Mouse (Mus musculus) hindbrain, embryonic 10.5 days (tissue): ENCODE measurements around the gene Auh. TPM values are rescaled to one million over a fixed set of nuclear protein-coding genes. Genes with fewer than 3 reads are reported as not detected.

Source experiments
- DNase-seq: peaks from one replicate; pipeline ENCODE4 v3.0.0-alpha.2; 2017; ENCODE audit warnings: low spot score
- H3K27ac ChIP-seq: fragments of 300-500 bp; sonication (generic); 2 replicates; pipeline ENCODE4 v1.5.1; 2016; ENCODE audit warnings: mild to moderate bottlenecking, moderate library complexity
- H3K27me3 ChIP-seq: fragments of 300-500 bp; sonication (generic); 2 replicates; pipeline ENCODE4 v1.6.1; 2016; ENCODE audit warnings: mild to moderate bottlenecking; ENCODE audit not compliant: poor library complexity, insufficient read depth, severe bottlenecking
- H3K36me3 ChIP-seq: fragments of 300-500 bp; sonication (generic); 2 replicates; pipeline ENCODE4 v1.6.1; 2016; ENCODE audit warnings: mild to moderate bottlenecking, moderate library complexity
- H3K4me1 ChIP-seq: fragments of 300-500 bp; sonication (generic); replicated peaks from 2 replicates; pipeline ENCODE4 v1.6.1; 2016; ENCODE audit warnings: mild to moderate bottlenecking
- H3K4me3 ChIP-seq: fragments of 300-500 bp; sonication (generic); 2 replicates; pipeline ENCODE4 v1.5.1; 2016; ENCODE audit warnings: mild to moderate bottlenecking, moderate library complexity
- H3K9me3 ChIP-seq: fragments of 300-500 bp; sonication (generic); 2 replicates; pipeline ENCODE4 v1.6.1; 2016; ENCODE audit warnings: mild to moderate bottlenecking, moderate library complexity
- WGBS: fragments of 180-500 bp; shearing (Covaris S2); methylation state at CpG from one replicate; pipeline ENCODE4 v1.1.7; 2016; 5-methylcytosine and 5-hydroxymethylcytosine counted together
- polyA plus RNA-seq: library from polyadenylated mRNA; unstranded; fragments of >200 nt; fragmentation: Nextera tagmentation; extraction: Ambion mirVana; gene quantifications from 2 replicates; pipeline ENCODE4 v1.2.1, GENCODE M21; 2016

The Auh gene
- polyA plus RNA-seq, 1 experiment from 2014 or later: 44.5 TPM

DNA sequence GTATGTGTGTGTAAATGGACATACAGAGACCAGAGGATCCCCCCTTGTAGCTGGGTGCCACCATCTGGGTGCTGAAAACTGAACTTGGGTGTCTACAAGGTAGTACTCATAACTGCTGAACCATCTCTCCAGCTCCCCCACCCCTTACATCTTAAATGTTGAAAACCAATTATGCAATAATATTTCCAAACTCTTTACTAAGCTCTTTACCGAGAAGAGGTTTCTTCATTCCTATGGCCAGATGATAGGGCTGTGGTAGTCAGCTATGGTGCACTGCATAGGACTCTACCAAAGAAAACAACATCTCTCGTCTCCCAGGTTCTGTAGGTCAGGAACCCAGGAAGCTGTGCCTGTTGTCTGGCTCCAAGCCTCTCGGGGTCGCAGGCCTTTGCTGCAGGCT is 83.9 kb downstream of the Auh start:
- 88% methylated on average over 4 of the region's 4 CpGs for WGBS
- peaks cover 17% of the 10 kb centered on the region for H3K4me1 ChIP-seq
- no peak overlapping the region for H3K27ac ChIP-seq
- no peaks in the 10 kb centered on the region for H3K36me3 ChIP-seq
- no peaks in the 10 kb centered on the region for H3K9me3 ChIP-seq
- no peaks in the 10 kb centered on the region for H3K27me3 ChIP-seq
- no peak overlapping the region for H3K4me3 ChIP-seq
- DNase-seq: no peak

DNA sequence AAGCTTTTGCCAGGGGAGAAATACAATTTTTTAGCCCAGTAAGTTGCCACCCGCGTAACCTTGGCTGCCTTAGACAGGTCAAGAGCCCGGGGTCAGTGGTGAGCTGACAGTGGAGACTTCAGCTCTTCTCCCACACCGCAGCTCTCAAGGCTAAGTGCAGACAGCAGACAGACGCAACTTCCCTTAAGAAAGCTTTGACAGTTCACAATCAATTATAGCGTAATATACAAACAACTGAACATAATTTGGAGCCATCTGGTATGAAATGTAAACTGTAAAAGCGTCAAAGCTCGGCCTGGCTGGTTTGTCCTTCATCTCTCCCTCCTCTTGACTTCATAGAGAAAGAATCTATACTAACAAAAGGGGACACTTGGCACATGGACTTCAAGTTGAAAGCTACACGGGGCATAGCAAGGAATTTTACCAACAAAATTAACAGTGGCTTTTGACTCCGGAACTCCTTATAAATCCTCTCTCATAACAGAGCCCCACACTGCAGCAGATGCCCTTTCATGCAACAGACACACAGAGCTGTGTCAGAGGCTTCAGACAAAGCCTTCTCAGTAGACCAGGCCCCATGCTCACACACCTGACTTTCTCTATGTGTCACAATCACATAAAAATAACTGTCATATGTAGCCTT is 85.8 kb downstream of the Auh start:
- Histone ChIP-seq H3K4me1 (peaks cover 18% of the 10 kb centered on the region; the same call in 1 of the 2 replicates), H3K4me3 (no peak overlapping the region), H3K36me3 (peaks cover 5% of the 10 kb centered on the region; the same call in 1 of the 2 replicates), H3K27ac (no peak overlapping the region), H3K9me3 (no peaks in the 10 kb centered on the region), H3K27me3 (no peaks in the 10 kb centered on the region)
- WGBS: 90% methylated on average over 10 of the region's 10 CpGs
- DNase-seq: no peak

DNA sequence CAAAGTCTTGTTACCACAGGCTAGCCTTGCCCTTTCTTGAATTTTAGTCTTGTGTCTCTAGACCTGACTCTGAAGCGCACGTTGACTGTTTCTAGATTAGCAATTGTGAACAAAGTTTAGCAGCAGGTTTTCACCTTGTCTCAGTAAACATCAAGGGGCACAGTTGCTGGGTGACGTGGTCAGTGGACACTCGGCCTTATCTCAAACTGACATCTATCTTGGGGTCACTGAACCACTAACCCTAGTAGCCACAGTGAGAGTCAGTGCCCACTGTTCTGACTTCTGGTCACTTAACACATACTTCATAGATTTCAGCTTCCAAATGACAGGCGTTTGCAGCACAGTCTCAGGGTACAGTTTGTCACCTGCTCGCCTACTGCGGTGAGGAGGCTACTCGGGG is 93.2 kb downstream of the Auh start:
- Histone ChIP-seq H3K27me3 (no peaks in the 10 kb centered on the region), H3K4me3 (no peak overlapping the region), H3K4me1 (peaks cover 15% of the 10 kb centered on the region; the same call in 1 of the 2 replicates), H3K27ac (no peak overlapping the region), H3K36me3 (peaks cover 27% of the 10 kb centered on the region), H3K9me3 (no peaks in the 10 kb centered on the region)
- DNase-seq: no peak
- 92% methylated on average over 8 of the region's 8 CpGs for WGBS

DNA sequence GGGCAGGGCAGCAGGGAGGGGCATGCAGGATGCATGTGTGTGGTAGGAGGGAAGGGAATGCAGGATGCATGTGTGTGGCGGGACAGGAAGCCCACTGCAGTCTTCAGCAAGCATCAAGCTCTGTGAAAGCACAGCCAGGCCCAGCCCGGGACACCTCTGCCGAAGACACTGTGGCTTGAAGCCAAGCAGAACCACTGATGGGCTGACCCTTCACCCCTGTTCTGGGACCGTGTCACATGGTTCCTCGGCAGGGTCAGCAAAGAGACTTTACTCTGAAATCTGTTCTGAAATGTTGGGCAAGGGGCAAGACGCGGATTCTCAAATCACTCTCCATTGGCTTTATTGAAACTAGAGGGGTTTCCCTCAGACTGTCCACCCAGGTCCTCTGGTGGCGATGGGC is 94.9 kb downstream of the Auh start:
- no peak for DNase-seq
- Histone ChIP-seq H3K9me3 (no peaks in the 10 kb centered on the region), H3K27ac (no peak overlapping the region), H3K36me3 (peaks cover 24% of the 10 kb centered on the region), H3K27me3 (no peaks in the 10 kb centered on the region), H3K4me1 (peaks cover 14% of the 10 kb centered on the region; the same call in 1 of the 2 replicates), H3K4me3 (no peak overlapping the region)
- WGBS: 81% methylated on average over 8 of the region's 8 CpGs

DNA sequence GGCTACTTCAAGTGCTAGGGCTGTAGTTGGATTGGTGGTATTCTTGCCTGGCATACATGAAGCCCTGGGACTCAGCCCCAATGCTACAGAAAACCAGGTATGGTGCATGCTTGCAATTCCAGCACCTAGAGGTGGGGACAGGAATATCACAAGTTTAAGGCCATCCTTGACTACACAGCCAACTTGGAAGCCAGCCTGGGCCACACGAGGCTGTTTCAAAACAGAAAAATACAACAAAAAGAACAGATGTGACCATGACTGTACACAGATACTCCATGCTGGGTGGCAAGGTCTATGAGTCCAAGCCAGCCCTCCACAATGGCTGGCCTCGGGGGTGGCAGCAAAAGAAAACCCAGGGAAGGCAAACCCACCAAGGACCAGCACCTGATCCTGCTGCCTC is 95.7 kb downstream of the Auh start:
- Histone ChIP-seq H3K36me3 (peaks cover 22% of the 10 kb centered on the region), H3K9me3 (no peaks in the 10 kb centered on the region), H3K27ac (no peak overlapping the region), H3K27me3 (no peaks in the 10 kb centered on the region), H3K4me3 (no peak overlapping the region), H3K4me1 (peaks cover 13% of the 10 kb centered on the region)
- 87% methylated on average over 2 of the region's 2 CpGs for WGBS
- no peak for DNase-seq

DNA sequence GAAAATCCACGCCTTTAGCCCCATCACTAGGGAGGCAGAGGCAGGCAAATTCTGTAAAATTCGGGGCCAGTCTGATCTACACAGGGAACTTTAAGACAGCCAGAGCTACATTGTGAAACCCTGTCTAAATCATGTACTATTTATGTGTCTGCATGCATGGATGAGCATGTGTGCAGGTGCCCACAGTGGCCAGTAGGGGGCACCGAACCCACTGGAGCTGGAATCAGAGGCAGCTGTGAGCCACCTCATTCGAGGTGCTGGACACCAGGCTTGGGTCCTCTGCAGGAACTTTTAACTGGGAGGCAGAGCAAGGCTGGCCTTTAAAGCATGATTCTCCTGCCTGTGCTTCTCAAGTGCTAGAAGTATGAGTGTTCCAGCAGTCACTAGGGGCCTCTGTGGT is 96.3 kb downstream of the Auh start:
- no peaks in the 10 kb centered on the region for H3K27me3 ChIP-seq
- H3K9me3 ChIP-seq: no peaks in the 10 kb centered on the region
- H3K4me3 ChIP-seq: no peak overlapping the region
- no peak overlapping the region for H3K27ac ChIP-seq
- H3K4me1 ChIP-seq: peaks cover 18% of the 10 kb centered on the region
- DNase-seq: no peak
- WGBS: 72% methylated on average over 4 of the region's 4 CpGs
- H3K36me3 ChIP-seq: peaks cover 22% of the 10 kb centered on the region

DNA sequence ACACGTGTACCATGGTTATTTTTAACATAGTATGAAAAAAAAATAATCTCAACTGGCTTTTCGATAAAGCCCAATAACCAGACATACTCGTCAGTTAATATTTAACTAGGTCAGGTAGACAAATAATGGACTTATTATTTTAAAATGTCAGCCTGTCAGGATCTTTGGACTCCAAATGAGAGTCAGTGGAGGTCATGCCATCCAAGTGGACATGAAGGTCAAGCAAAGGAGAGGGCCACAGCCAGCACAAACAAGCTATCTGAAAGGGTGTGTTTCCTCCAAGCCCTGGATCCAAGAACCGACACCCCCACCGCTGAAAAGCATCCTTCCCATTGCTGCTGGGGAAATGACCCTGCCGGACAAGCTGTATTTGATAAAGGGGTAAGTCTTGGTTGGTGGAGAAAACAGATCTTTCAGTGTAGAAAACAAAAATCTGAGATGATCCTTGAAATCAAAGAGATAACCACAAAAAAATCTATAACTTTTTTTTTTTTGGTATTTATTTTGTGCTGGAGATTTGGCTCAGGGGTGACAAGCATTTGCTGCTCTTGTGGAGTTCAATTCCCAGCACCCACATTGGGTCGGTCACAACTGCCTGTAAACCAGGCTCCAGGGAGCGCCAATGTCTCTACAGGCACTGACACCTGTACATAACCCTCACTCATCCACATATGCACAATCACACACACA is 96.9 kb downstream of the Auh start:
- Histone ChIP-seq H3K4me1 (peaks cover 19% of the 10 kb centered on the region), H3K36me3 (peaks cover 18% of the 10 kb centered on the region), H3K9me3 (no peaks in the 10 kb centered on the region), H3K4me3 (no peak overlapping the region), H3K27me3 (no peaks in the 10 kb centered on the region), H3K27ac (no peak overlapping the region)
- DNase-seq: no peak
- 87% methylated on average over 8 of the region's 8 CpGs for WGBS

DNA sequence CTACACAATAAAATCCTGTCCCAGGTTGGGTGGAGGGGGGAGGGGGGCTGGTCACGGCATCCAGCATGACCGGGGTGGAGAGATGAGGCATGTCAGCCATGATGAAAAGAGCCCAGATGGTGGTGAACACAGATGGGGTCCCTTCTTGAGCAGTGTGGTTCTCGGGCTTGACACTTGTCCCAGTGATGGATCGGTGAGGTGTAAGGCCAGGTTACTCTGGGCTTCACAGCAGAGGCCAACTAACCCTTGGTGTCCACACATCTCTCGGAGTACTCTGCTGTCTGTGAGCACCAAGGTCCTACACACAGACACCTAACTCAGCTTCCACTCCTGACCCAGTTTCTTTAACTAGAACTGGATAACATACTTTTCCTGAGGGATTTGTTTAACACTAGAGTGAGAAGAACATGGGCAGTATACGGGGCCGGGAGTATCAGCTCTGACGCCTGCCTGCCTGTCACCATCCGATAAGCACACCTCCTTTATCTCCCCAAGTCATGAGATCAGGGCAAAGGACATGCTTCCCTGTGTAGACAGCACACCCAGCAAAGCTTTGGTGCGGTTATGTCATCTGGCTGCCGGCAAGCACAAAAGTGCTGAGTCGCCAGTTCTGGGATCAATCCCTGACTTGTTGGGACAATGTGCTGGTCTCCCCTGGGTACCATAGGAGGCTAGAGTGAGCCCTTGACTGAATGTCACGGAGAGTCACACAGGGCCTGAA is 98.3 kb downstream of the Auh start:
- H3K4me1 ChIP-seq: peaks cover 19% of the 10 kb centered on the region
- H3K4me3 ChIP-seq: no peak overlapping the region
- no peak overlapping the region; the same call in 1 of the 2 replicates for H3K27ac ChIP-seq
- DNase-seq: no peak
- 93% methylated on average over 13 of the region's 13 CpGs for WGBS
- H3K9me3 ChIP-seq: no peaks in the 10 kb centered on the region
- H3K36me3 ChIP-seq: 0 out of 2 replicates have a peak, but pooled peaks cover 4% of the 10 kb centered on the region
- no peaks in the 10 kb centered on the region for H3K27me3 ChIP-seq

DNA sequence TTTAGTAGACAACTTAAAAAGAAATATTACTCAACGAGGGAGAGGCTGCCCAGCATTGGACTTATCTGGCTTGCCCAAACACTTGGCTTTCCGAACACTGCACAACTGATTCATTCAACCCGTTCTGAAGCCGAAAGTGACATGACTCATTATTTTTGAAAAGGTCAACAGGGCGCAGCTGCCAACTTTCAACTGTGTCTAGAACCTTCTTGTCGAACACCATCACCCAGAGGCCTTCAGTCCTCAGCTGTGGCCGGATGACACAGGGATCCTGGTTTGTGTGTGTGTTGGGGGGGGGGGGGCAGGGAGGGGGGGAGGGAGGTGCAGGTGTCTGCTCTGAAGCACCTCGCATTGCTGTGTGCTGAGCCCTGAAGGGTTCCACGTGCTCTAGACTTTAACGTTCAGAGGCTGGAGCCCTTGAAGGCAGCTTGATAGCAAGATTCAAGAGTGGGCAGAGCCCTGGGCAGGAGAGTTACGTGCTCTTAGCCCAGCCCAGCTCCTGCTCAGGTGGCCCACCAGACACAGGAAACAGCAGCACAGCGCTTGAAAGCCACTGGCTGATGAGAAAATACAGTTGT is 100.4 kb downstream of the Auh start:
- Histone ChIP-seq H3K27ac (no peak overlapping the region), H3K9me3 (no peaks in the 10 kb centered on the region), H3K4me1 (peaks cover 16% of the 10 kb centered on the region), H3K36me3 (no peaks in the 10 kb centered on the region), H3K27me3 (peaks cover 7% of the 10 kb centered on the region), H3K4me3 (no peak overlapping the region)
- 80% methylated on average over 12 of the region's 12 CpGs for WGBS
- DNase-seq: no peak

DNA sequence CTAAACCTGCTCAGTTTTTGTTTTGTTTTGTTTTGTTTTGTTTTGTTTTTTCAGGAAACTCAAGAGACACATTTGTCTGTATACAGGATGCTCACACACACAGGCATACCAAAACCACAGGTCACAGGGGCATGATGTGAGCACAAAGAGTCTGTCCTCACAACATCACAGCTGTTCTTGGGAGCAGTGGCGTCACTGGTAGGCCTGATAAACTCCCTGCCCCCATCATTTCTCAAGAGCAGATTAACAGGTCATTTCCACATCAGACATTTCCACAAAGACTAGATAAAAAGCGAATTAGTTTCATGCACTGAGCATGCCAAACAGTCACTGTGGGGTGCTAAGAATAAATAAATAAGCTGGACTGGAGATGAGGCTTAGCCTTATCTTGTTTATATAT is 101.3 kb downstream of the Auh start:
- WGBS: 64% methylated on average over 2 of the region's 2 CpGs

DNA sequence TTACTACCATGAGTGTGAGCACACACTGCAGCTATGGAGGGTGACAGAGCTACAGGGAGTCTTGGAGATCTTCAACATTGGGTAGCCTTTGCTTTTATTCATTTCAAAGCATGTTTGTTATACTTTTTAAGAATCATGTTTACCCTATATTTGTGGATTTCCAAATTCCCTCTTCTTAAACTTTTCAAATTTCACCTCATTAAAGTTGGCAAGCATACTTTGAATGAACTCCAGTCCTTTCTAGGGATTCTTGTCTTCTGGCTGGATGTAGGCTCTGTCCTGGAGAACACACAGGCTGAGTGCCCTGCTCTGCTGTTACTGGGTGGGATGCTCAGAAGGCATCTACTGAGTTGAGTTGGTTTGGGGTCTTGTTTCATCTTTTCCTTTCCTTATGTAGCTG is 102.8 kb downstream of the Auh start:
- H3K27me3 ChIP-seq: peaks cover 19% of the 10 kb centered on the region
- H3K4me1 ChIP-seq: peaks cover 34% of the 10 kb centered on the region
- no peak for DNase-seq
- no peak overlapping the region for H3K4me3 ChIP-seq
- no peaks in the 10 kb centered on the region for H3K9me3 ChIP-seq
- H3K27ac ChIP-seq: no peak overlapping the region
- no peaks in the 10 kb centered on the region for H3K36me3 ChIP-seq

More for the DNA sequence above, 101.3 kb downstream of the Auh start:
- H3K27ac ChIP-seq: no peak overlapping the region
- no peaks in the 10 kb centered on the region for H3K36me3 ChIP-seq
- H3K4me1 ChIP-seq: peaks cover 19% of the 10 kb centered on the region
- DNase-seq: no peak
- no peak overlapping the region for H3K4me3 ChIP-seq
- H3K27me3 ChIP-seq: peaks cover 13% of the 10 kb centered on the region
- no peaks in the 10 kb centered on the region for H3K9me3 ChIP-seq

DNA sequence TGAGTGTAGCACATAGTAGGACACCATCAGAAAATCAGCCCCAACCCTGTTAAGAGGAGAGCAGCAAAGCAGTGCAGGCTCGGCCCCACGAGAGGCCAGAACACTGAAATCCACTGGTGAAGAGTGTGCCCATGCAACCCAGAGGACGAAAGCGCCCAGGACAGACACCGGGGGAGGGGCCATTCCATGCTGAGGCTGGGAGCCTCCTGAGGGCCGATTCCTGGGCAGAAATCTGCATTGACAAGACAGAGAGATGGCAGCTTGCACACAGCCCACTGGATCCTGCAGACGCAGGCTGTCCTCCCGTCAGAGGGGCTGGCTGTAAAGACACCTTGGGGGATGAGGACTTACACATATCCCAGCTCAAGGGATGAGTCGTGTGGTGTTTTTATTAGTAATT is 104.7 kb downstream of the Auh start:
- Histone ChIP-seq H3K27ac (no peak overlapping the region), H3K36me3 (no peaks in the 10 kb centered on the region), H3K9me3 (no peaks in the 10 kb centered on the region), H3K4me3 (no peak overlapping the region), H3K4me1 (peaks cover 47% of the 10 kb centered on the region), H3K27me3 (peaks cover 37% of the 10 kb centered on the region)
- WGBS: 69% methylated on average over 9 of the region's 9 CpGs
- no peak for DNase-seq
